Mouse (Mus musculus): ENCODE measurements around the gene Rnf150.

The Rnf150 gene

GRCm38 (mm10) chr8:82889062-82889720 lies 26.0 kb downstream of the Rnf150 start:
- DNase-seq (ENCODE audit: low read depth, low spot score) = no peak

GRCm38 (mm10) chr8:82895091-82895490 lies 31.9 kb downstream of the Rnf150 start:
- no peak for DNase-seq (ENCODE audit: low read depth, low spot score)

GRCm38 (mm10) chr8:82896796-82897195 lies 33.6 kb downstream of the Rnf150 start:
- no peak for DNase-seq (ENCODE audit: low read depth, low spot score)

GRCm38 (mm10) chr8:82897628-82898458 lies 34.7 kb downstream of the Rnf150 start:
- DNase-seq (ENCODE audit: low read depth, low spot score) = no peak

GRCm38 (mm10) chr8:82898459-82898841 lies 35.3 kb downstream of the Rnf150 start:
- no peak for DNase-seq (ENCODE audit: low read depth, low spot score)

- no peak for DNase-seq (ENCODE audit: low read depth, low spot score)
Measured at GRCm38 (mm10) chr8:82900958-82901357, 37.8 kb downstream of the Rnf150 start.

- no peak for DNase-seq (ENCODE audit: low read depth, low spot score)
Measured at GRCm38 (mm10) chr8:82901549-82902138, 38.5 kb downstream of the Rnf150 start.

GRCm38 (mm10) chr8:82903497-82903896 lies 40.3 kb downstream of the Rnf150 start:
- no peak for DNase-seq (ENCODE audit: low read depth, low spot score)

- no peak for DNase-seq (ENCODE audit: low read depth, low spot score)
Measured at GRCm38 (mm10) chr8:82907271-82907670, 44.1 kb downstream of the Rnf150 start.

GRCm38 (mm10) chr8:82911436-82911835 lies 48.3 kb downstream of the Rnf150 start:
- no peak for DNase-seq (ENCODE audit: low read depth, low spot score)

- DNase-seq (ENCODE audit: low read depth, low spot score) = no peak
Measured at GRCm38 (mm10) chr8:82912282-82912681, 49.1 kb downstream of the Rnf150 start.

- DNase-seq (ENCODE audit: low read depth, low spot score) = no peak
Measured at GRCm38 (mm10) chr8:82914543-82914942, 51.4 kb downstream of the Rnf150 start.

GRCm38 (mm10) chr8:82916851-82917539 lies 53.8 kb downstream of the Rnf150 start:
- DNase-seq (ENCODE audit: low read depth, low spot score) = no peak

GRCm38 (mm10) chr8:82917540-82918316 lies 54.6 kb downstream of the Rnf150 start:
- no peak for DNase-seq (ENCODE audit: low read depth, low spot score)

- DNase-seq (ENCODE audit: low read depth, low spot score) = no peak
Measured at GRCm38 (mm10) chr8:82919676-82920075, 56.5 kb downstream of the Rnf150 start.

GRCm38 (mm10) chr8:82920124-82920523 lies 57.0 kb downstream of the Rnf150 start:
- DNase-seq (ENCODE audit: low read depth, low spot score) = no peak

GRCm38 (mm10) chr8:82925286-82925685 lies 62.1 kb downstream of the Rnf150 start:
- no peak for DNase-seq (ENCODE audit: low read depth, low spot score)

- no peak for DNase-seq (ENCODE audit: low read depth, low spot score)
Measured at GRCm38 (mm10) chr8:82926518-82926917, 63.4 kb downstream of the Rnf150 start.

GRCm38 (mm10) chr8:82931554-82931953 lies 68.4 kb downstream of the Rnf150 start:
- DNase-seq (ENCODE audit: low read depth, low spot score) = no peak

- no peak for DNase-seq (ENCODE audit: low read depth, low spot score)
Measured at GRCm38 (mm10) chr8:82936162-82936561, 73.0 kb downstream of the Rnf150 start.

- no peak for DNase-seq (ENCODE audit: low read depth, low spot score)
Measured at GRCm38 (mm10) chr8:82936866-82937265, 73.7 kb downstream of the Rnf150 start.
